Mouse (Mus musculus) Muller cell, postnatal 12 days (primary cell): ENCODE measurements around the gene Ninl.

ENCODE experiments used
- DNase-seq: peaks from one replicate; pipeline ENCODE4 v3.0.0-alpha.2; 2015; ENCODE audit errors: inconsistent ontology term

Gene Ninl

GRCm38 (mm10) chr2:150997618-150998017 is 41.6 kb downstream of the Ninl start:
- DNase-seq: no peak

GRCm38 (mm10) chr2:150995324-150995723 is 43.9 kb downstream of the Ninl start:
- DNase-seq: no peak

- no peak for DNase-seq
Observed at GRCm38 (mm10) chr2:150991050-150991449, 48.1 kb downstream of the Ninl start.

GRCm38 (mm10) chr2:150990506-150990905 is 48.7 kb downstream of the Ninl start:
- no peak for DNase-seq

GRCm38 (mm10) chr2:150985359-150985758 is 53.8 kb downstream of the Ninl start:
- no peak for DNase-seq

- DNase-seq: no peak
Observed at GRCm38 (mm10) chr2:150982051-150982450, 57.1 kb downstream of the Ninl start.

GRCm38 (mm10) chr2:150981524-150981923 is 57.7 kb downstream of the Ninl start:
- no peak for DNase-seq

GRCm38 (mm10) chr2:150979861-150980620 is 59.1 kb downstream of the Ninl start:
- no peak for DNase-seq

GRCm38 (mm10) chr2:150978791-150979190 is 60.4 kb downstream of the Ninl start:
- no peak for DNase-seq

GRCm38 (mm10) chr2:150977676-150978075 is 61.5 kb downstream of the Ninl start:
- no peak for DNase-seq

GRCm38 (mm10) chr2:150976871-150977270 is 62.3 kb downstream of the Ninl start:
- DNase-seq: no peak

GRCm38 (mm10) chr2:150973401-150974115 is 65.6 kb downstream of the Ninl start:
- DNase-seq: no peak

GRCm38 (mm10) chr2:150972681-150973080 is 66.5 kb downstream of the Ninl start:
- DNase-seq: no peak

GRCm38 (mm10) chr2:150971856-150972255 is 67.3 kb downstream of the Ninl start:
- no peak for DNase-seq

- DNase-seq: no peak
Observed at GRCm38 (mm10) chr2:150969231-150969630, 70.0 kb downstream of the Ninl start.

GRCm38 (mm10) chr2:150967491-150967890 is 71.7 kb downstream of the Ninl start:
- DNase-seq: no peak

GRCm38 (mm10) chr2:150965951-150966350 is 73.2 kb downstream of the Ninl start:
- DNase-seq: no peak

- no peak for DNase-seq
Observed at GRCm38 (mm10) chr2:150964641-150965040, 74.5 kb downstream of the Ninl start.

GRCm38 (mm10) chr2:150963246-150963645 is 75.9 kb downstream of the Ninl start:
- DNase-seq: no peak

- peak; percentile 55 for DNase-seq
Observed at GRCm38 (mm10) chr2:150959521-150959920, 79.7 kb downstream of the Ninl start.

- no peak for DNase-seq
Observed at GRCm38 (mm10) chr2:150955859-150956258, 83.3 kb downstream of the Ninl start.

GRCm38 (mm10) chr2:150951201-150951600 is 88.0 kb downstream of the Ninl start:
- no peak for DNase-seq

GRCm38 (mm10) chr2:150950056-150950455 is 89.1 kb downstream of the Ninl start:
- no peak for DNase-seq
